Mouse (Mus musculus) c-Kit-negative CD71-positive TER-119-positive erythroid progenitor cells, embryonic 14.5 days (primary cell): ENCODE measurements at regions not wholly inside any gene's neighbourhood (a gene's known extent, or its start where the extent isn't known, plus 50 kb on each side); places are given as distances from the start of the nearest gene placed in this dataset.

ENCODE experiments used
- DNase-seq: peaks from one replicate; pipeline ENCODE4 v3.0.0-alpha.2; 2013; ENCODE audit warnings: low read depth, low spot score

- DNase-seq: no peak
These were observed 272.9 kb downstream of the Ptpru start for GRCm38 (mm10) chr4:131565203-131565602.

- DNase-seq: no peak
These were observed 270.8 kb downstream of the Ptpru start for GRCm38 (mm10) chr4:131567241-131567640.

GRCm38 (mm10) chr4:131569156-131569555, 268.9 kb downstream of the Ptpru start:
- DNase-seq: no peak

GRCm38 (mm10) chr4:131577571-131577970, 260.5 kb downstream of the Ptpru start:
- no peak for DNase-seq

- no peak for DNase-seq
These were observed 252.1 kb downstream of the Ptpru start for GRCm38 (mm10) chr4:131585946-131586345.

- no peak for DNase-seq
These were observed 250.6 kb downstream of the Ptpru start for GRCm38 (mm10) chr4:131587536-131587935.

- no peak for DNase-seq
These were observed 248.0 kb downstream of the Ptpru start for GRCm38 (mm10) chr4:131590136-131590535.

GRCm38 (mm10) chr4:131591456-131591855, 246.6 kb downstream of the Ptpru start:
- no peak for DNase-seq

- no peak for DNase-seq
These were observed 240.1 kb downstream of the Ptpru start for GRCm38 (mm10) chr4:131597996-131598395.

- no peak for DNase-seq
These were observed 223.7 kb downstream of the Ptpru start for GRCm38 (mm10) chr4:131614434-131614833.

- DNase-seq: no peak
These were observed 222.5 kb downstream of the Ptpru start for GRCm38 (mm10) chr4:131615587-131615986.

- no peak for DNase-seq
These were observed 200.0 kb downstream of the Ptpru start for GRCm38 (mm10) chr4:131638105-131638504.

- no peak for DNase-seq
These were observed 182.1 kb downstream of the Ptpru start for GRCm38 (mm10) chr4:131656034-131656433.

GRCm38 (mm10) chr4:131657922-131658321, 180.2 kb downstream of the Ptpru start:
- DNase-seq: no peak

GRCm38 (mm10) chr4:131660931-131661330, 177.2 kb downstream of the Ptpru start:
- no peak for DNase-seq

- DNase-seq: no peak
These were observed 166.1 kb downstream of the Ptpru start for GRCm38 (mm10) chr4:131671784-131672515.

GRCm38 (mm10) chr4:131677966-131678365, 160.1 kb downstream of the Ptpru start:
- DNase-seq: no peak

- DNase-seq: no peak
These were observed 154.9 kb downstream of the Ptpru start for GRCm38 (mm10) chr4:131683176-131683575.

GRCm38 (mm10) chr4:131685544-131685943, 152.5 kb downstream of the Ptpru start:
- no peak for DNase-seq

- no peak for DNase-seq
These were observed 143.9 kb downstream of the Ptpru start for GRCm38 (mm10) chr4:131694232-131694631.

GRCm38 (mm10) chr4:131695941-131696912, 141.9 kb downstream of the Ptpru start:
- no peak for DNase-seq
